Mouse (Mus musculus): Measurements from ENCODE around the gene Adam15. TPM values are rescaled to one million over a fixed set of nuclear protein-coding genes. Genes with fewer than 3 reads are reported as not detected.

Gene Adam15
- polyA plus RNA-seq, 1 experiment from 2014 or later, result 53.2 TPM

DNA sequence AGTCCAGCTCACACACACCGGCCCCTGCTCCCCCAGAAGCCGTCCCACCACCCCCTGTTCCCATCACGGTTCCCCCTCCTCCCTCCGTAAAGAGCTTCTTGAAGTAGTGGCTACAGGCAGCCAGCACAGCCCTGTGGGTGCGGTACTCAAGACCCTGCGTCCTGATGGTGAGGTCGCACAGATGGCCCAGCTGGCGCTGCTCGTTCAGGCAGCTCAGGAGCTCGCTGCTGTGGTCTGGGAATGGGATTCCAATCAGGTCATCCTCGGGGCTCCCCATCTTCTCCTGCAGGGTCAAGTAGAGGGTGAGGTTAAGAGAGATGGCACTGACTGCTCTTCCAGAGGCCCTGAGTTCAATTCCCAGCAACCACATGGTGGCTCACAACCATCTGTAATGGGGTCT is 31.4 kb upstream of the Adam15 start:
- Histone ChIP-seq H3K9me3 (no peaks in the 10 kb centered on the region), H3K9ac (no peak overlapping the region), H3K4me3 (replicated peaks) (no peak overlapping the region), H3K27me3 (replicated peaks) (no peaks in the 10 kb centered on the region), H3K36me3 (no peaks in the 10 kb centered on the region), H3K4me1 (peaks cover 37% of the 10 kb centered on the region), H3K27ac (no peak overlapping the region), H3K4me2 (no peak overlapping the region)
- ATAC-seq (ENCODE audit: insufficient read depth, low FRiP score, low read depth), result no peak
- 81% methylated on average over 11 of the region's 11 CpGs for WGBS

DNA sequence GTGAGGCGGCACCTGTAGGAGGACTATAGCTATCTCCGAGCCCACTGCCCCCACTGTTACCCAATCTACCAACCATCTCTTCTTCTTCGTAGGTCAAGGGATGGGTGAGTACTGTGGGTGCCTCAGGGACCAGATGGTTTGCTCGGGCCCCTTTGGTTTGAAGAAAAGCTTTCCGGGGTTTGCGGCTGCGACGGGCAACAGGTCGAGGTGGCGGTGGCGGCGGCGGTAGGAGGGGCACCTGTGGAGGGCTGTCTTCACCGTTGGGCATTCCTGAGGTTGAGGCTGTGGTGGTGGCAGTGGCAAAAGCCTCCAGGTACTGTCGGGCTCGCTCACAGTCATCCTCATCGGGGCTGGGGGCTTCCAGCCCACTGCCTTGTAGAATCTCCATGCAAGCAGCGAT is 30.9 kb upstream of the Adam15 start:
- no peaks in the 10 kb centered on the region for H3K9me3 ChIP-seq

DNA sequence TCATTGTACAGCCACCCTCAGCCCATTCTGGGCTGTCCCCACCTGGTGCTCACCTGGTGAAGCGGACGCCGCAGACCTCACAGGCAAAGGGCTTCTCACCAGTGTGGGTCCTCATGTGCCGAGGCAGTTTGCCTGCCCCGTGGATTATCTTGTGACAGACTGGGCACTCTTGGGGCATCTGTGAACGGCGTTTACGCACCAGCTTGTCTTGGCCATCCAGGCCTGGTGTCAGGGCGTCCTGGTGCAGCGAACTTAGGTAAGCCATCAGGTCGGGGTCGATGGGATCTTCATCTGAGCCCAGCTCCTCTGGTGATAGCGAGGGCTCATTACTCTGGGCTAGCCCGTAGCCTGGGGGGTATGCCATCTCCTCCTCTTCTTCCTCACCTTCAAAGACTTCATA is 30.5 kb upstream of the Adam15 start:
- 89% methylated on average over 14 of the region's 14 CpGs for WGBS

More for the DNA sequence above, 30.9 kb upstream of the Adam15 start:
- no peak overlapping the region for H3K9ac ChIP-seq
- no peaks in the 10 kb centered on the region for H3K36me3 ChIP-seq
- no peak for ATAC-seq (ENCODE audit: insufficient read depth, low FRiP score, low read depth)
- no peaks in the 10 kb centered on the region for H3K27me3 ChIP-seq (replicated peaks)
- no peak overlapping the region for H3K4me3 ChIP-seq (replicated peaks)
- H3K4me1 ChIP-seq, result peaks cover 35% of the 10 kb centered on the region
- H3K27ac ChIP-seq, result no peak overlapping the region
- no peak overlapping the region for H3K4me2 ChIP-seq
- 91% methylated on average over 18 of the region's 18 CpGs for WGBS

DNA sequence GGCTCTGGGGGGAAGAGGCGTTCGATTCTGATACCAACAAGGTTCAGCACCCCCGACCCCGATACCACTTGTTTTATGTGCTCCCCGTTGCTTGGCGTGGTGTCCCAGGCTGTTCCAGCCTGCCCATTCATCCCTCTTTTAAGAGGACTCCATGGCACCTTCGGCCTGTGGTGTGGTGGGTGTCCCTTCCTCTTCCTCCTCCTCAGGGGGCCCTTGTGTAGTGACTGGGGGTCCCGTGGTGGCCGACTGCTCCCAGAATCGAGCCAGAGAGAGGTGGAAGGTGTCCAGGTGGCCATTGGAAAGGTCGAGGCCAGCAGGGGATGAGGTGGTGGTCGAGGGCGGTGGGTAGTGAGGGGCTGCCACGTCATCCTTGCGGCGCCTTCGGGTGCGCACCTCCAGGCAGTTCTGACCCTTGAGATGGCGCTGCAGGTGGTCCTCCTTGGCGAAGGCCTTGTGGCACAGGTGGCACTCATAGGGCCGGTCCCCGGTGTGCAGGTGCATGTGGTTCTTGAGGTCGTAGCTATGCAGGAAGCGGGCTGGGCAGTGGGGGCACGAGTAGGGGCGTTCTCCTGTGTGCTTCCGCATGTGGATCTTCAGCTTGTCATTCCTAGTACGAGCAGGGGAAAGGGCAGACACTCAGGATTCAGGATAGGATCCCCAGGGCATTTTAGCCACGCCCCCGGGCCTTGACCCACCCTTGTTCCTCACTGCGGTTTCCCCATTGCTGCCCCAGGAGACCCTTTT is 29.8 kb upstream of the Adam15 start:
- Histone ChIP-seq H3K4me1 (peaks cover 24% of the 10 kb centered on the region), H3K36me3 (no peaks in the 10 kb centered on the region), H3K27me3 (replicated peaks) (no peaks in the 10 kb centered on the region), H3K4me2 (no peak overlapping the region; the same call in 1 of the 2 replicates), H3K27ac (peak overlapping the region; percentile 61), H3K9me3 (no peaks in the 10 kb centered on the region), H3K9ac (no peak overlapping the region), H3K4me3 (replicated peaks) (no peak overlapping the region)
- 87% methylated on average over 31 of the region's 31 CpGs for WGBS
- ATAC-seq (ENCODE audit: insufficient read depth, low FRiP score, low read depth), result no peak

More for the DNA sequence above, 30.5 kb upstream of the Adam15 start:
- Histone ChIP-seq H3K4me3 (replicated peaks) (no peak overlapping the region), H3K36me3 (no peaks in the 10 kb centered on the region), H3K4me1 (peaks cover 31% of the 10 kb centered on the region), H3K9ac (no peak overlapping the region), H3K9me3 (no peaks in the 10 kb centered on the region), H3K4me2 (no peak overlapping the region), H3K27ac (no peak overlapping the region), H3K27me3 (replicated peaks) (no peaks in the 10 kb centered on the region)
- ATAC-seq (ENCODE audit: insufficient read depth, low FRiP score, low read depth), result no peak

DNA sequence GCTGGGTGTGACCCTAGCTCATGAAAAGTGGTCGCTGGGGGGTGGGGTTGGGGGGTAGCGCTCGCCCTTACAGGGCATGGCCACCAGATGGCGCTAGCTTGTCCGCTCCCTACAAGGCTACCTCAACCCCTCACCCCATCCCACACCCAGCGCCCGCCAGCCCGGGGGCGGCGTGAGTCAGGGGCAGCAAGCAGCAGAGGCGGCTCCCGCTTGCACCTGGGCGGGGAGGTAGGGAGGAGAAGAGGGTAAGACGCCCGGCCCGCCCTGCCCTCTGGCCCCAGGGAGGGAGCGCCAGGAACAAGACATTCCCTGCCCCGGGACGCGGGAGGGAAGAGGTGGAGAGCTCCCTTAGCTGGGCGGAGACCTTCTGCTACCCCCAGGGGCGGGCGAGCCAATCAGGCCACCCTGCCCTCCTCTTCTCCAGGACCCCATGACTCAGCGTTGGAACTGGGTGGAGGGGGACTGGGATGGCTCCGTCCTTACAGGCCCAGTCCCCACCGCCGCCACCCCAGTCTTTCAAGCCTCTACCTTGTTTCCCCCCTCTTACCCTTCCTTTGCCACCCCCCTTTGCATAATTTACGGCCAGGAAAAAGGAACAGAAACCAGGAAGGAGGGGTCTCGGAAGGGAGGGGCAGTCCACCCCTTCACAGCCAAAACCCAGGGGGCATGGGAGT is 28.7 kb upstream of the Adam15 start:
- Histone ChIP-seq H3K27me3 (replicated peaks) (no peaks in the 10 kb centered on the region), H3K4me1 (peaks cover 18% of the 10 kb centered on the region), H3K9me3 (no peaks in the 10 kb centered on the region), H3K4me2 (peak overlapping the region; percentile 74), H3K27ac (peak overlapping the region; percentile 61), H3K4me3 (replicated peaks) (peak overlapping the region; percentile 54), H3K9ac (peak overlapping the region; percentile 37), H3K36me3 (no peaks in the 10 kb centered on the region)
- 1% methylated on average over 27 of the region's 29 CpGs for WGBS
- peak; percentile 91 for ATAC-seq (ENCODE audit: insufficient read depth, low FRiP score, low read depth)

DNA sequence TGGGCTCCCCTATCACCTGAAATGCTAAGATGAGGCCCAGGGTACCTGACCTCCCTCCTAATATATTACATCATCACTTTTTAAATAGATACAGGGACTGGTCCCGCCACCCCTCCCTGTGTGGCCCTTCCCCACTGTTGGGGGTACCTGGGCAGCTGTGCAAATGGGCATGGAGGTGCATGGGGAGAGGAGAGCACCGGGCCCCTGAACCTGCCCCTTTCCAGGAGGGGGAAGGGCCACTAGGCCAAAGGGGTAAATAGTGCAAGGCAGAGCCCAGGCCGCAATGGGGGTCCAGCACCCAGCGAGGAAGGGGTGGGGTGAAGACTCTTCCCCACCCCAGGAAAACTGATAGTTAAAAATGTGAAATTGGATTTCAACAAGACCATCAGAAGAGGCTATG is 28.0 kb upstream of the Adam15 start:
- Histone ChIP-seq H3K4me3 (replicated peaks) (peak overlapping the region; percentile 54; the same call in 1 of the 2 replicates), H3K9me3 (no peaks in the 10 kb centered on the region), H3K27ac (peak overlapping the region; percentile 61; the same call in 1 of the 2 replicates), H3K9ac (0 out of 2 replicates have a peak overlapping the region, but pooled peaks have one; percentile 37), H3K27me3 (replicated peaks) (no peaks in the 10 kb centered on the region), H3K36me3 (no peaks in the 10 kb centered on the region), H3K4me1 (peaks cover 21% of the 10 kb centered on the region), H3K4me2 (peak overlapping the region; percentile 74)
- WGBS, result 73% methylated on average over 4 of the region's 4 CpGs
- no peak for ATAC-seq (ENCODE audit: insufficient read depth, low FRiP score, low read depth)

DNA sequence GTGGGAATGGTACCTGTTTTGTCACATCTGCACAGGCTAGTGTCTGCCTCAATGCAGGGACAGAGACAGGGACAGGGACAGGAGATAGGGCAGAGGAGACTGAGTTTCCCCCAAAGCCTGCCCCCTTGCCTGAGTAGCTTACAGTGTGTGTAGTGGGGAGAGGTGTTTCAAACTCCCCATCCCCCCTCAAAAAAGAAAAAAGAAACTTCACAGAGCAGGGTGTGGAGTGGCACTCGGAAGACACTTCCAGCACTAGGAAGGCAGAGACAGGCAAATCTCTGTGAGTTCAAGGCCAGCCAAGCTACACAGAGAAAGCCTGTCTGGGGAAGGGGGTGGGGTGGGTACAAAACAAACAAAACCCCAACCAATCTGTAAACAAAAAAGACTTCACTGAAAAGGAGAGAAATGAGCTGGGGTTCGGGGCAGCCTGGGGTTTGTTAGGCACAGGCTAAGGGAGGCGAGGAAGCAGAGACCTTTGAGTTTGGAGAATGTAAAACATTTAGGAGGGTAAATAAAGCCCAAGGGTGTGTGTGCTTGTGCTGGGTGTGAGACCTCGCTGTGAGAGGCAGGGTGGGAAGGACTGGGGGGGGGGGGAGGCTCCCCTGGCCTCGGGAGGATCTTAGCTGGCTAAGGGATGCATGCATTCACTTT is 23.9 kb upstream of the Adam15 start:
- ATAC-seq (ENCODE audit: insufficient read depth, low FRiP score, low read depth), result no peak
- H3K9ac ChIP-seq, result no peak overlapping the region
- no peaks in the 10 kb centered on the region for H3K9me3 ChIP-seq
- 39% methylated on average over 5 of the region's 5 CpGs for WGBS
- H3K36me3 ChIP-seq, result no peaks in the 10 kb centered on the region
- no peak overlapping the region for H3K4me2 ChIP-seq
- H3K4me3 ChIP-seq (replicated peaks), result no peak overlapping the region
- no peaks in the 10 kb centered on the region for H3K27me3 ChIP-seq (replicated peaks)
- peaks cover 14% of the 10 kb centered on the region for H3K4me1 ChIP-seq
- 0 out of 2 replicates have a peak overlapping the region, but pooled peaks have one; percentile 16 for H3K27ac ChIP-seq

DNA sequence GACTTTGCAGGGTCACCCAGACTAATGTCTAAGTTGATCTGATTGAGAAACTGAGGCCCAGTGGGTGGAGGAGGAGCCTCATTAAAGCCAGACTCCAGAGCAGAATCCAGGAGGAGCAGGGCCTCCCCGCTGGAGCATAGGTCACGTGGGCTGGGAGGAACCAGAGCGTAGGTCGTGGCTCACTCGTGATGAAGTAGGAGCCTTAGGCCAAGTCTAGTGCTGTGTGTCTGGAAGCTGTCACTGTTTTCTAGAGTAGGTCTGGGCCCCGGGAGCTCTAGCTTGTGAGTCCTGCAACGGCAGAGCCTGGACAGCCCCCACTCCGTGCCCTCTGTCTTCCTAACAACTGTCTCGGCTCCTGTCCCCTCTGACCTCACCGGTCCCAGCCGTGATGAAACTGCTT is 17.5 kb upstream of the Adam15 start:
- Histone ChIP-seq H3K4me3 (replicated peaks) (no peak overlapping the region), H3K36me3 (no peaks in the 10 kb centered on the region), H3K27me3 (replicated peaks) (no peaks in the 10 kb centered on the region), H3K9ac (no peak overlapping the region), H3K4me2 (no peak overlapping the region), H3K9me3 (no peaks in the 10 kb centered on the region), H3K27ac (no peak overlapping the region), H3K4me1 (0 out of 2 replicates have a peak, but pooled peaks cover 3% of the 10 kb centered on the region)
- WGBS, result 53% methylated on average over 11 of the region's 11 CpGs
- no peak for ATAC-seq (ENCODE audit: insufficient read depth, low FRiP score, low read depth)

DNA sequence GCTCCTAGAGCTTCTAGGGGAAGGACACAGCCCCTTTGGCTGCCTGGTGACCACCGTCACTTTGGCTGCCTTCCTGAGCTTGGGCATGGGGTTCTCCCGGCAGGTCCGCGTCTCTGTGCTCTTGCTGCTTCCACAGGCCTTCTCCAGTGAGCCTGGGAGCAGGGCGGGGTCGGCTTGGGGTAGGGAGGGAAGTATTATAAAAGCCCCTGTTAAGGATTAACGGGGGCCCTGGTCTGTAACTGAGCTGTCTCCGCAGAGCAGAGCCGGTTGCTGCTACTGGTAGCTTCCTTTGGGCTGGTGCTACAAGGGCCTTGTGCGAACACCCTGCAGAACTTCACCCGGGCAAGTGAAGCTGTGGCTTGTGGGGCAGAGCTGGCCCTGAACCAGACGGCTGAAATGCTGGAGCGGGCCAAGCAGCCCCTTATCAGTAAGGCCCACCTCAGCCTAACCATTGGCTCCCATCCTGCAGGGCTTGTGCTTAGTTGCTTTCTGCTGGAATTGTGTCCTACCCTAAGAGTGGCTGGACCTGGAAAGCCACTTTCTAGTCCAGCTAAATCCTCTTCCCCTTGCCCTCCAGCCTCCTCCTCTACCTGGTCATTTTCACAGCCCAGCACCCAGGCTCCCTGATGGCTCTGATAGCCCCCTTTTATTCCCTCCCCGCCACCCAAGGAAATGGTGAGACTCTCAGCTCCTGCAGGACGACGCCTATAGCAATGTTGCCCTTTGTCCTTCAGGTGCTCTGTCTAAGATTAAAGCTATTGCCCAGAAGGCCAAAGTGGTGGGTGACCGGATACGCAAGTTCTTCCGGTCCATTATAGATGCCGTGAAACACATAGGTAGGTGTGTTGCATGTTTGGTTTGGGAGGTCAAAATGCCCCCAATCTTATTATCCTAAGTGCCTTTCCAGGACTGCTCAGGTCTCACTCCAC is 16.0 kb upstream of the Adam15 start:
- no peaks in the 10 kb centered on the region for H3K9me3 ChIP-seq
- H3K36me3 ChIP-seq, result no peaks in the 10 kb centered on the region
- 0 out of 2 replicates have a peak, but pooled peaks have one; percentile 19 for ATAC-seq (ENCODE audit: insufficient read depth, low FRiP score, low read depth)
- 67% methylated on average over 20 of the region's 20 CpGs for whole genome bisulfite sequencing
- H3K27ac ChIP-seq, result no peak overlapping the region
- no peak overlapping the region for H3K4me2 ChIP-seq
- 0 out of 2 replicates have a peak, but pooled peaks cover 3% of the 10 kb centered on the region for H3K4me1 ChIP-seq
- H3K4me3 ChIP-seq (replicated peaks), result no peak overlapping the region
- no peak overlapping the region for H3K9ac ChIP-seq
- no peaks in the 10 kb centered on the region for H3K27me3 ChIP-seq (replicated peaks)

DNA sequence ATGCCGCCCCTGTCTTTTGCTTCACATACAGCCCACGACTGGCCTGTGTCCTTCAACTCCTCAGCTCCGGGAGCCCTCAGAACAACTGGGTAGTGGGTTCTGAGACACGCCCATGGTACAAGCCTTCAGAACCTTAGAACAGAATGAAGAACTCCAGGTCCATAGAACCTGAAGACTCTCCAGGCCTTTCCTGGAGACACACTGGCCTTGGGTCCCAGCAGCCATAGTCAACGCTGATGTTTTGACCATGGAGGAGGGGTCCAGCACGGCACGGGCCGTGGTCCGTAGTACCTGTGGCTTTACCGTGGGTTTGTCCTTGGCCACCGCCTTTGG is 15.3 kb upstream of the Adam15 start, which contains the start of gene Dcst1:
TSS of gene Dcst1 (minus strand) at position 101 of the 333 bp plus-strand sequence.
- H3K36me3 ChIP-seq, result no peaks in the 10 kb centered on the region
- no peak within 1 kb of the TSS for H3K27ac ChIP-seq
- no peak for ATAC-seq (ENCODE audit: insufficient read depth, low FRiP score, low read depth)
- no peaks in the 10 kb centered on the region for H3K27me3 ChIP-seq (replicated peaks)
- WGBS, result 84% methylated on average over 11 of the region's 11 CpGs
- H3K9me3 ChIP-seq, result no peaks in the 10 kb centered on the region
- no peak within 1 kb of the TSS for H3K4me2 ChIP-seq
- 0 out of 2 replicates have a peak, but pooled peaks cover 3% of the 10 kb centered on the region for H3K4me1 ChIP-seq
- H3K9ac ChIP-seq, result no peak within 1 kb of the TSS
- no peak within 1 kb of the TSS for H3K4me3 ChIP-seq (replicated peaks)

DNA sequence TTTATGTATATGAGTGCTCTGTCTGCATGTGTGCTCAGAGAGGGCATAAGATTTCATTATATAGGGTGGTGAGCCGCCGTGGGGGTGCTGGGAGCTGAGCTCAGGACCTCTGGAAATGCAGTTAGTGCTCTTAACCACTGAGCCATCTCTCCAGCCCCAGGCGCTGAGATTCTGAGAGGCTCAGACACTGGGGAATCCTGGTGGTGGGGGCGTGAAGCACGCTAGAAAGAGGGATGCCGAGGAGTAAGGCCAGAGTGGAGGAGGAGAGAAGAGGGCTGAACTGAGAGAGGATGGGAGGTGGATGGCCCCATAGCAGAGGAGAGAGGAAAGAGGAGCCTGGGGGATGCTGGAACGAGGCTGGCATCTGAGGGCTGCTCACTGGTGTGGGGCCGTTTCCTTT is 14.8 kb upstream of the Adam15 start:
- ATAC-seq (ENCODE audit: insufficient read depth, low FRiP score, low read depth), result no peak
- Histone ChIP-seq H3K27ac (no peak overlapping the region), H3K4me3 (replicated peaks) (no peak overlapping the region), H3K4me1 (0 out of 2 replicates have a peak, but pooled peaks cover 3% of the 10 kb centered on the region), H3K9ac (no peak overlapping the region), H3K36me3 (no peaks in the 10 kb centered on the region), H3K27me3 (replicated peaks) (no peaks in the 10 kb centered on the region), H3K9me3 (no peaks in the 10 kb centered on the region), H3K4me2 (no peak overlapping the region)
- WGBS, result 70% methylated on average over 8 of the region's 8 CpGs
